Mouse (Mus musculus) embryonic fibroblast, embryonic 13.5 days (primary cell): ENCODE measurements around the gene Gm4450.

Experiments used
- CTCF ChIP-seq: IDR thresholded peaks from 2 replicates; pipeline ENCODE4 v1.5.1; 2011; ENCODE audit warnings: mild to moderate bottlenecking, control low read depth, low read length, moderate library complexity, borderline replicate concordance; ENCODE audit not compliant: insufficient read depth
- POLR2A ChIP-seq: IDR thresholded peaks from 2 replicates; pipeline ENCODE4 v1.6.1; 2011; ENCODE audit warnings: low read depth, mild to moderate bottlenecking, control low read depth, low read length, moderate library complexity

DNA sequence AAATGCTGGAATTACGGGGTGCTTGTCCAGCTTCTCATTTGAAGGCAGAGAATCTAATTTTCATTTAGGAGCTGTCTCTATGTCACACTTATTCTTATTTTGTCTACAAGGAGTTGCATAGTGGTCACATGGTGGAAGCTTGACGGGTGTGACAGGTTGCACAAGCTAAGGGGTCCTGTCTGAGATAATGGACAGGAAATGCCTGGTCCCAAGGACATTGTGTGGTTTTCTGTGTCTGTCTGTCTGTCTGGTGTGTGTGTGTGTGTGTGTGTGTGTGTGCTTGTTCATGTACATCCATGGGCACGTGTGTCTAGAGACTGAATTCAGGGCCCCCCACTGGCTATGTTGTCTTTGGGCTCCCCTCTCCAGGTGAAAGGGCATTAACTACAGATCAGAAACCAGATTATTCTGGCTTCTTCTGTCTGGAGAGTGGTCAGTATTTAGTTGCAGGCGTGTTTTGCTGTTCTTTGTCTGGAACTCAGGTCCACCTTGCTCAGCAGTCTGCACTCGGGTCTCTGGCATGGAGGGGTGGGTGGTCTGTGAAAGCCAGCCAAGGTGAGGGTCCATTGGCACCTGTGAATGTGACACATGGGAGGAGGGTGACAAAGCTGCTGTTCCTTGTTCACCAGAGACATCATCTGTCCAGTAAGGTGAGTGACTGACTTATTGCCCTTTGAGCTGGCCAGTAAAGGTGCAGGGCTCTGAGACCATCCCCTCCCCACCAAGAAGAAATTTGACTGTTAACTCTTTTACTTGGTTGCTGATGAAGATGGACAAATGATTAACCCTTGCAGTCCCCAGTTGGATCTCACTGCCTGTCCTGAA is 40.3 kb downstream of the Gm4450 start:
- TF ChIP-seq POLR2A (no peak), CTCF (no peak)
